Mouse (Mus musculus) lung, adult 2 months (tissue): ENCODE data around the gene Rpl19. TPM values are rescaled to one million over a fixed set of nuclear protein-coding genes. Genes with fewer than 3 reads are reported as not detected.

Source experiments
- DNase-seq: peaks from one replicate; pipeline ENCODE4 v3.0.0; 2022
- H3K4me1 ChIP-seq: fragments of 200-500 bp; 2 replicates; pipeline ENCODE4 v1.6.1; 2011; ENCODE audit warnings: low read length; ENCODE audit not compliant: control insufficient read depth, insufficient read depth
- H3K4me3 ChIP-seq: fragments of 200-500 bp; replicated peaks from 2 replicates; pipeline ENCODE3; 2011; ENCODE audit warnings: low read depth, mild to moderate bottlenecking, control low read depth, low read length; ENCODE audit errors: extremely low read depth
- CTCF ChIP-seq: fragments of 200-500 bp; IDR thresholded peaks from 2 replicates; pipeline ENCODE4 v1.5.1; 2011; ENCODE audit warnings: mild to moderate bottlenecking, low read length, control low read depth; ENCODE audit not compliant: insufficient read depth
- POLR2A ChIP-seq: fragments of 200-500 bp; IDR thresholded peaks from 2 replicates; pipeline ENCODE4 v1.6.1; 2011; ENCODE audit warnings: low read depth, mild to moderate bottlenecking, control low read depth, low read length, borderline replicate concordance; ENCODE audit errors: extremely low read depth
- WGBS: fragments of 180-500 bp; shearing (Covaris S2); methylation state at CpG from one replicate; pipeline ENCODE4 v1.1.7; 2018; 5-methylcytosine and 5-hydroxymethylcytosine counted together
- polyA plus RNA-seq: library from polyadenylated mRNA; depleted of rRNA; stranded (reverse); fragments of >200 nt; gene quantifications from 2 replicates; pipeline ENCODE4 v1.2.3, GENCODE M21; 2012

Gene Rpl19
- polyA plus RNA-seq, 1 experiment, result 513 TPM

- 79% methylated on average over 5 of the region's 5 CpGs for WGBS
- H3K4me3 ChIP-seq, result no peak overlapping the region
- no peak for TF ChIP-seq CTCF
- TF ChIP-seq POLR2A, result no peak
- no peak for DNase-seq
- peaks cover 1% of the 10 kb centered on the region; the same call in 1 of the 2 replicates for H3K4me1 ChIP-seq
These were observed 31.5 kb downstream of the Rpl19 start for GRCm38 (mm10) chr11:98057998-98058397.

- TF ChIP-seq POLR2A (no peak), CTCF (no peak)
- H3K4me1 ChIP-seq, result no peaks in the 10 kb centered on the region
- 63% methylated on average over 7 of the region's 7 CpGs for WGBS
- DNase-seq, result no peak
- no peak overlapping the region for H3K4me3 ChIP-seq
These were observed 33.2 kb downstream of the Rpl19 start for GRCm38 (mm10) chr11:98059662-98060061.

- WGBS, result 67% methylated on average over 5 of the region's 5 CpGs
- DNase-seq, result no peak
- no peaks in the 10 kb centered on the region for H3K4me1 ChIP-seq
- H3K4me3 ChIP-seq, result no peak overlapping the region
- TF ChIP-seq POLR2A (no peak), CTCF (no peak)
These were observed 33.7 kb downstream of the Rpl19 start for GRCm38 (mm10) chr11:98060104-98060692.

- TF ChIP-seq POLR2A (no peak), CTCF (no peak)
- DNase-seq, result no peak
- no peaks in the 10 kb centered on the region for H3K4me1 ChIP-seq
- 64% methylated on average over 3 of the region's 3 CpGs for WGBS
- no peak overlapping the region for H3K4me3 ChIP-seq
These were observed 34.9 kb downstream of the Rpl19 start for GRCm38 (mm10) chr11:98061441-98061840.

- no peaks in the 10 kb centered on the region for H3K4me1 ChIP-seq
- WGBS, result 51% methylated on average over 6 of the region's 6 CpGs
- peak; percentile 42 for DNase-seq
- H3K4me3 ChIP-seq, result no peak overlapping the region
- TF ChIP-seq POLR2A (no peak), CTCF (no peak)
These were observed 35.5 kb downstream of the Rpl19 start for GRCm38 (mm10) chr11:98061904-98062562.

- 89% methylated on average over 12 of the region's 12 CpGs for WGBS
- no peak for DNase-seq
- H3K4me1 ChIP-seq, result no peaks in the 10 kb centered on the region
- TF ChIP-seq POLR2A (no peak), CTCF (no peak)
- H3K4me3 ChIP-seq, result no peak overlapping the region
These were observed 39.7 kb downstream of the Rpl19 start for GRCm38 (mm10) chr11:98066201-98066600.

GRCm38 (mm10) chr11:98067255-98067654 lies 40.7 kb downstream of the Rpl19 start:
- no peak for DNase-seq
- H3K4me1 ChIP-seq, result no peaks in the 10 kb centered on the region
- WGBS, result 92% methylated on average over 21 of the region's 21 CpGs
- TF ChIP-seq CTCF, result no peak
- TF ChIP-seq POLR2A, result no peak
- H3K4me3 ChIP-seq, result no peak overlapping the region

- H3K4me1 ChIP-seq, result 0 out of 2 replicates have a peak, but pooled peaks cover 2% of the 10 kb centered on the region
- 83% methylated on average over 4 of the region's 4 CpGs for WGBS
- no peak for TF ChIP-seq CTCF
- no peak for DNase-seq
- no peak overlapping the region for H3K4me3 ChIP-seq
These were observed 46.9 kb downstream of the Rpl19 start for GRCm38 (mm10) chr11:98073442-98073841.

GRCm38 (mm10) chr11:98075195-98075808 lies 48.8 kb downstream of the Rpl19 start:
- DNase-seq, result peak; percentile 87
- Histone ChIP-seq H3K4me1 (0 out of 2 replicates have a peak, but pooled peaks cover 2% of the 10 kb centered on the region), H3K4me3 (no peak overlapping the region)
- peak; percentile 81 for TF ChIP-seq CTCF
- TF ChIP-seq POLR2A, result no peak
- WGBS, result 19% methylated on average over 13 of the region's 13 CpGs
